Mouse (Mus musculus) Muller cell, postnatal 12 days (primary cell): Measurements from ENCODE around the gene Setdb1.
A peak's percentile ranks its signal among the peaks of the same experiment; 100 is the strongest.
"Not testable (repeated sequence)": the region's sequence is repeated elsewhere in the genome, so short reads cannot be mapped to it uniquely, and the experiment has no call there.

Experiments used
- DNase-seq: peaks from one replicate; pipeline ENCODE4 v3.0.0-alpha.2; 2015; ENCODE audit errors: inconsistent ontology term

Setdb1 gene

DNA sequence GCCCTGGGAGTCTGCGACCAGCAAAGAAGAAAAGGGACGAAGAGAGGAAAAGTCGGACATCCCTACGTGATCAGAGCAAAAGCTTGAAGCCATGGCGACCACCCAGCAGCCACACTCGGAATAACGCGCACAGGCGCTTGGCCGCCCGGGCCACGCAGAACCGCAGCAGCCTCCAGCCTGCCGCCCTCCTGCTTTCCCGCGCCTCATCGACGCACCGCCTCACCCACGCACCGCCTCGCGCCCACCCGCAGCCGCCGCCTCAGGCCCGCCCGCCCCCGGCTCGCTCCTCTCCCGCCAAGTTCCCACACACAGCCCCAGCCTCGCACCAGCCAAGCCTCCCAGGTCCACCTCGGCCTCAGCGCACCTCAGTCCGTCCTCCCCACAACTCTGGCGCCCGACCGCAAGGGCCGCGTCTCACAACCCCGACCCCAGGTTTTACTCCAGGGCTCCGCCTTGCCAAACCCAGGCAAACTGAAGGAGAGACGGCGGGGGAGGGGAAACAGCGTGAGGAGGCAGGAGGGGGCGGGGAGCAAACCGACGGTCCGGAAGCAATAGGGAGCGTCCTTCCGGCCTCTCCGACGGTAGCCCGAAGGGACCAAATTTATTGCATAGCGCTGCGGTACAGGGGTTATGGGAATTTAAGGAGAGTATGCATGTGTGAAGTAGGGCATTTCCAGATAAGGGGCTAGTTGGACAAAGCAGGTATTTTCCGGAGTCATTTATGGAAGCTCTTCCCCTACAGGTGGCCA, at the start of gene Setdb1:
Setdb1 (minus strand) TSS at position 502 of the 749 bp plus-strand sequence.
- peak; percentile 95 for DNase-seq

DNA sequence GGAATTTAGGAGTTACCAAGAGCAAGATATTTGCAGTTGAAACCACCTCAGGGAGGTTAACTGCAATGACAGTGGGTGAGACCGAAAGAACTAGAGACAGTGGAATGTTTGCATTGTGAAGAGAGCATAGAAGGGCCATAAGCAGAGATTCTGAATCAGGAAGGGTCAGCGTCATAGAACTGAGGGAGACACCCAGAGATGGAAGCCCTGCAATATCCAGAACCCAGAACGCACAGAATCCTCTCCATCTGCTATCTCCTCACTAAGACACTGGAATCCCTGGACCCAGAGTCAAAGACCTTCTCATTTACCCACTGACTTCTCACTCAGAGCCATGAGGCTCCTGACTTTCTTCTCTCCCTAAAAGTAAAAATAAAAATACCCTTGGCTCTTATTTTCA, 45.7 kb upstream of the Setdb1 start, which contains the start of gene 4930558C23Rik:
4930558C23Rik (minus strand) TSS at position 101 of the 400 bp plus-strand sequence.
- DNase-seq = no peak

DNA sequence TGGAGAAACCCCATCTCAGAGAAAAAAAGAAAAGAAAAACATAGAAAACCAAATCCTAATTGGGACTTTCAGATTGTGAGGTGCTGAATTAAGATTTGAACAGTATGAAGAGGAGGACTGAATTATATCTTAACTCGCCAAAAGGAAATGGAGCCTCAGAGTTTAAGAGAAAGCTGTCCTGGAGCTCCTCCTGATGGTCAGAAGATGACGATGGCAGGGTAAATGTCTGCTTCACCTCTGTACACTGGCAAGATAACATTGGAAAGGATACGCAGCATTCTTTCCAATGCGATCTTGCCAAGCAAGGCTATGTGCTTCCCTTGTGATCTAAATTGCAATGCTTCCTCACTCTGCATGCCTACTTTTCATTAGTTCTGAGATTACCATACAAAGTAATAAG, 37.4 kb upstream of the Setdb1 start:
- peak; percentile 2 for DNase-seq

DNA sequence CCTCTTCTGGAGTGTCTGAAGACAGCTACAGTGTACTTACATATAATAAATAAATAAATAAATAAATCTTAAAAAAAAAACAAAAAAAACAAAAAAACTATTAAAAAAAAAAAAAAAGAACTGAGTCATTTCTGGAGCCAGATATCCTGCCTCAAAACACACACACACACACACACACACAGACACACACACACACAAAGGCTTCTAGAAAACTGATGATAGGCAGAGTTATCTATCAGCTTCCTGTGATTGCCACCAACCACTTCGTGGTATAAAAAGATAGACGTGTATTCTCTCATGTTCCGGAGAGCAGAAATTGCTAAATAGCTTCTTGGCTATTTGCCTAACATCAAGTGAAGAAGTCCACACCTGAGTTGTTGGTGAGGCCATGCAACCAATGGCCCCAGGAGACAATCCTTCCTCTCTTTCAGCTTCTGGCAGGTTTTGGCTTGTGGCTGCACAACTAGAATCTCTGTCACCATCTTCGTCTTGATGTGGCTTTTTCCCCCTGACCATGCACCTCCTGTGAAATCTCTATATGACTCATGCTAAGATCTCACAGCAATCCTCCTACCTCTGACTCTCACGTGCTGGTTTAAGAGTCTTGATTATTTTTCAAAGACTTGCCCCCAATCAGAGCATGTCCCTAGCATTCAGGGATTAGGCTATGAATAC, 28.5 kb upstream of the Setdb1 start:
- no peak for DNase-seq

DNA sequence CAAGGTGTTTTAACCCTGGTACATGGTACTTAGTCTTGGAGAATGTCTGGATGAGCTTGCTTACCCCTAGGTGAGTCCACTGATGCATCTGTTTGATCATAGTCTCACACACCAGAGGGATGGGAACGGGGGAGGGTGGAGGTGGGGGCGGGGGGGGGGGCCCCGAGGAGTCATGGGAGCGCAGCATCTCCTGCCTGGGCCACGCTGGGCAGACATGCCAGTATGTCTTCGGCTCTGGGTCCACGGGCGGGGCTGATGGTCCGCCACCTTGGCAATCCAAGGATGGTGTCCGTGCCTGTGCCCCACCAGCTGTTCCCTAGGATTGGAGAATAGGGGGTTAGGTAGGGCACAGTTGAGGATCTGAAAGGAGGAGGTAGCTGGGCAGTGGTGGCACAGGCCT, 16.2 kb upstream of the Setdb1 start:
- DNase-seq = no peak

DNA sequence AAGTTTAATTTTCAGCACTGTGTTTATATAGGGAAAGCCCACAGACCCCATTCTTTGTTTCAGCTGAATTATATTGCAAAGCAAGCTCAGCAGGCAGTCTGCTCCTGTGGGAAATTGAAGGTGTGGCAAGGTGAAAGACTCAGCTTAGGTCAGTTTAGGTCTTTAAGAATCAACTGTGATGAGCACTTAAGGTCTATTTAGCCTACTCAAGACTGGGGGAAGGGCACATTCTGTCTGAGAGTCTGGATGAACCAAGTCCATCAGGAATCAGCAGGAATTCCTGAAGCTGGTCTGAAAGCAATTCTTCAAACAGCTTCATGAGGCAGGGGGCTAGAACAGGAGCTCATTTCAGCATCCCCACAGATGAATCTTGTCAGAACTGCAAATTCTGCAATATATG, 13.1 kb upstream of the Setdb1 start:
- DNase-seq = no peak

DNA sequence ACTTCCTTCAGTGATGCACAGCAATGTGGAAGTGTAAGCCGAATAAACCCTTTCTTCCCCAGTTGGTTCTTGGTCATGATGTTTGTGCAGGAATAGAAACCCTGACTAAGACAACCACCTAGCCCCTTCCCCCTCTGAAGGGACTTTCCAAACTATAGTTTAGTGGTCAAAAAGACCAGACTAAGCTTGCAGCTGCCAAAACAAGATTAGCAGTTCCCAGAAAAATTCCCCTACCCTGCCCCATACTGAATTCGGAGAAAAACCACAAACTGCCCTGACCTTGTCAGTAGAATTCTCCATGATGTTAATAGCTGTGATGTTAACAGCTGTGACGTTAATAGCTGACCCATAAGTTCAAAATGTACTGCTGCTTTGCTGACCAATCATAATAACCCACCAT, 3.3 kb upstream of the Setdb1 start:
- not testable (repeated sequence) for DNase-seq

DNA sequence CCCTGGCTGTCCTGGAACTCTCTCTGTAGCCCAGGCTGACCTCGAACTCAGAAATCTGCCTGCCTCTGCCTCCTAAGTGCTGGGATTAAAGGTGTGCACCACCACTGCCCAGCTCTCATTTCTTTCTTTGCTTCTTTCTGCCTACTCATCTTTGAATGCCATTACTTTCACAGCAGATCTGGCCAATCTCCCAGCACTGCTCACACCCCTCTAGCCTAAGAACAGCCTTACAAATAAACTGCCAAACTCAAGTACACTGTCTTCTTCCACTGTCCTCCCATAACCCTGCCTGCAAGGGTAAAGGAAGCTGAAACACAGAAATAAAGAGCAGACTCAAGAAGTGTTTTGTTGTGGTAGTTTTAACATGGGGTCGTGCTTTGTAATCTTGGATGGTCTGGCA, 744 bp upstream of the Setdb1 start:
- no peak for DNase-seq

DNA sequence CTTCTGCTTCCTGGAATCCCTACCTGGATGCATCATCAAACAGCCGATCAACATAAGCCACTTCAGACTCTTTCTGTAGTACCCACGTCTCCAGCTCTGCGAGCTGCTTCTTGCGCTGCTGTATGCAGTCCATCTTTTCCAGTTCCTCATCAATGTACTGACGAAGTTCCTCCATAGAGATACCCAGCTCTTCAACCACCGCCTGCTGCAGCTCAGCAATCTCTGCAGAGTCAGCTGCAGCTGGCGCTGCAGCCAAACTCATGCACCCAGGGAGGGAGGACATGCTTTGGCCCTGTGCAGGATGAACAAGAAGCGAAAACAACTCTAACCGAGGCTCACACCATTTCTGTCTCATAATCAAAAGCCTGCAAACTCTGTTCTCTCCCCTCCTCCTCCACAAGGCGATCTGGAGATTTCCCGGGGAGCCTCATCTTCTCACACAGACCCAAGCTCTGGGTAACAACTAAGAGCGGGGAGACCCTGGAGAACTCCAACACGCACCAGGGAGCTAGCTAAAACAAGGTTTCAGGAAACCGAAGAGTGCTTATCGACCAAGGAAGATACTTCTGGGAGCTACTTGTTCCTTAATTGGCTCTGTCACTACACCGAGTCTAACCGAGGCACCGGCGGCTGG, 974 bp downstream of the Setdb1 start:
- not testable (repeated sequence) for DNase-seq

DNA sequence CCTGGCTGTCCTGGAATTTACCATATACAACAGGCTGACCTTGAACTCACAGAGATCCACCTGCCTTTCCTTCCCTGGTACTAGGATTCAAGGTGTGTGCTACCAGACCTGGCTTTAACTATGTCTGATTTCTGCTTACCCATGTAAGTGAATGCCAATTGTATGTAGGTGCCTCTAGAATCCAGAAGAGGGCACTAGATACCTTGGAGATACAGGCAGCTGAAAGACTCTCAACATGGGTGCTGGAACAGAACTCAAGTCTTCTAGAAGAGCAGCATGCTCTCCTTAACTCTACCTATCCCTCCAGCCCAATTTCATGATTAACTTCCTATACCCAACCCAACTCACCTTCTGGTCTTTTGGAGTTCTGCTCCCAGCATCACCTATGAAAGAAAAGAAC, 7.5 kb downstream of the Setdb1 start:
- peak; percentile 20 for DNase-seq

DNA sequence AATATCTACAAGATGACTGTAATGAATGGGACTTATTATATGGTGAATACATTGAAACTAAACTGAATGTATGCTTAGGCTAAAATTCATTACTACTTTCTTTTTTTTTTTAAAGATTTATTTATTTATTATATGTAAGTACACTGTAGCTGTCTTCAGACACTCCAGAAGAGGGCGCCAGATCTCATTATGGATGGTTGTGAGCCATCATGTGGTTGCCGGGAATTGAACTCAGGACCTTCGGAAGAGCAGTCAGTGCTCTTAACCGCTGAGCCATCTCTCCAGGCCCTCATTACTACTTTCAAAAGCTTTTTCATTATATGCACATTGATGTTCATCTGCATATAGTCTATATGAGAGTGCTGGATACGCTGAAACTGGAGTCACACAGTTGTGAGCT, 8.7 kb downstream of the Setdb1 start:
- DNase-seq = not testable (repeated sequence)

DNA sequence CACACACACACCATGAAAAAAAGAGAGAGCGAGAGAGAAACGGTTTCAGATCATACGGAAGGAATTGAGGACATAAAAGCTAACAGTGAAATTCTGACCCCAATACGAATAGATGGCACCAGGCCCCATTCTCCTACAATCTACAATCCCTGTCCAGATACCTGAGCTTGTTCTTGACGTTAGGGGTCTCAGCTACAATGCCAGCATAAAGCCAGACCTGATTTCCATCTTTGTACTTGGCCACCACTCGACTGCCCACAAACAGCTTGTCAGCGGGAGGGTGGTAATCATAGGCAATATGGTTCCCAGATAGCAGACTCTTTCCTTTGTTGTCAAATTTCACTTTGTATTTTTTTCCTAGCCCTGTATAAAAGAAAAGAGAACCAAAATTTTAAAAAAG, 10.5 kb downstream of the Setdb1 start:
- DNase-seq = no peak

DNA sequence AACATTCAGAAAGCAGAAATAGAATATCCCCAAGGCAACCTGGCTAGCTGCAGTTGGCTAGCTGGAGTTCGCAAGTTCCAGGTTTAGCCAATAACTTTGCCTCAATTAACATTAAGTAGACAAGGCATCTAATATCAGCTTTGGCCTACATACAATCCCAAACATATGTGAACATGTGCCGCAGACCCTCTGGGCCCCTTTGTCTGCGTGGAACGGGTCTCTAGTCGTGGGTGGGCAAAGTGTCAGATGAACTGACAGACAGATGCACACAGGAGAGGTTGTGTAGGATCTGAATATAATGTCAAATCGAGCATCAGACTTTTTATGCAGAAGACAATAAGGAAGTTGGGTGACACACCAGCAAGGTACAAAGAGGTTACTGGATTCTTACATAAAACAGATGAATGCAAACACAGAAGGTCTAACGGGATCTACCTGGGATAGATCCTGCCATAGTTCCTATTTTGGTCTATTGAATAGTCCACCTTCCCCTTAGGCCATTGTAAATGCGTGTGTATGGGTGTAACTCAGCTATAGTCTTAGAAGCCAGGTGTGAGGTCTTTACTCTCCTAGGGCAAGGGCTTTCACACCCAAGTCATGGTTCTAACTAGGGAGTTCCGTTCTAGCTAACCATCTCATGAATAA, 13.5 kb downstream of the Setdb1 start:
- not testable (repeated sequence) for DNase-seq

DNA sequence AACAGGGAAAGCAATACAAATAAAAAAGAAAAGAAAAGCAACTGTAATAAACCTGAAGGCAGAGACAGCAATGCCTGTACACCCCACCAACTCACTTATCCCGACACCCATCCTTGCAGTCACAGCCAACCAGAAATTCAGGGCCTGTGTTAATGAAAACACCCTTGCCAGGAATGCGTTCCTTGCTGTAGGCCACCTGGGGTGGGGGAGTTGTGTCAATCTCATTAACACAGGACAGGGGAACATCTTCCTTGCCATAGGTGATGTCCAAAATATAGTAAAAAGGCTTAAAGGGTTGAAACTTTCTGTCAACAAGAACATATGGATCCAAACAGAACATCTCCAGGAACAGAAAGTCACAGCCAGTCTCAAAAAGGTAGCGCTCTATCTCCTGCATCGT, 18.8 kb downstream of the Setdb1 start:
- no peak for DNase-seq

DNA sequence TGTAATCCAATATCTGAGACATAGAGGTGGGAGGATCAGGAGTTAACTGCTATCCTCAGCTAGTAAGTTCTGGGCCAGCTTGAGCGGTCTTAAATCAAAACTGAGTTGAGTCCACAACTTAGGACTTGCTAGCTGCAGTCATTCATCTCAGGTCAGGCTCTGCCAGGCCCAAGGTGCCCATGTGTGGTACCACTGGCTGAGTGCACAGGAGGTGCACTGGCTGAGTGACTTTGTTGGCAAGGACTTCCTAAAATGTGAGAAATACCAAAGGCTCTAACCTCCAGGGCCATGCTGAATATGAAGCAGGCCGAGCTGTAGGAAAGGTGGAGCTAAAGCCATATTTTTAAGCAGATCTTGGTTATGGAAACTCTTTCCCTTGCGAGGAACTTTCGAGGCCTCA, 19.7 kb downstream of the Setdb1 start:
- no peak for DNase-seq

DNA sequence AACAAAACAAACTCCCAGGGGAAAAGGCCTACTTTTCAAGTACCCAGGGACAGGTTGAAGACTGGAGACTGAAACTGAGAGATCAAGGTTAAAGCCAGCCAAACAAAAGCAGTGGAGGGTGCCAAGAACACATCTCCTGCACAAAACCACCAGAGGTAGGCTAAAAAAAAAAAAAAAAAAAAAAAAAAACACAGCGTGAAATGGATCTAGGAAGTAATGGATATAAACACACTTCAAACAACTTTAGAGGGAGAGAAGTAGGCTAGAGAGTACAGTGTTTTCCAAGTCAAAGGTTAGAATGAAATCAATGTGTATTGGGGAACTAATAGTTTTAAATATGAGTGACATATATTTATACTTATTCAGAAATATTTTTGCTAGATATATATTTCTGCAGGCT, 25.5 kb downstream of the Setdb1 start:
- DNase-seq = no peak

DNA sequence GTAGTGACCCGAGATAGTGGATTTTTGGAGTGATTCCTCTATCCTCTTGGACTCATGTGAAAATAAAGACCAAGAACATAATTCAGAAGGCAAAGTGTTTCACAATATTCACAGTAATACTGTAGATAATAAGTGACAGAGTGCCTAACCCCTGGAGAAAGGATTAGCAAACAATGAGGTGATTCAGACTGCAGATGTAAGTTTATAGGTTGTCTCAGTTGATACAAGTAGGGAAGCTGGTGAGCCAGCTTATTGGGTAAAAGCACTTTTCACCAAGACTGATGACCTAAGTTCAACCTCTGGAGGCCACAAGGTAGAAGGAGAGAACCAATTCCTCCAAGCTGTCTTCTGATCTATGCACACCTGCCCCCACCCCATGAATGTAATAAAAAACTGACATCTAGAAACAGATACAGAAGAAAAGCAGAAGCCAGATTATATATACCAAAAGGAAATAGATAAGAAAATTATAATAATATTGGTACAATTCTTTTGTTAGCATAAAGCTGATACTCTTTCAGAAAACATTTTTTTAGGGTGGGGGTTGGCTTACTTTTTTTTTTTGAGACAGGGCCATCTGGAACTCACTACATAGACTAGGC, 28.1 kb downstream of the Setdb1 start:
- no peak for DNase-seq

DNA sequence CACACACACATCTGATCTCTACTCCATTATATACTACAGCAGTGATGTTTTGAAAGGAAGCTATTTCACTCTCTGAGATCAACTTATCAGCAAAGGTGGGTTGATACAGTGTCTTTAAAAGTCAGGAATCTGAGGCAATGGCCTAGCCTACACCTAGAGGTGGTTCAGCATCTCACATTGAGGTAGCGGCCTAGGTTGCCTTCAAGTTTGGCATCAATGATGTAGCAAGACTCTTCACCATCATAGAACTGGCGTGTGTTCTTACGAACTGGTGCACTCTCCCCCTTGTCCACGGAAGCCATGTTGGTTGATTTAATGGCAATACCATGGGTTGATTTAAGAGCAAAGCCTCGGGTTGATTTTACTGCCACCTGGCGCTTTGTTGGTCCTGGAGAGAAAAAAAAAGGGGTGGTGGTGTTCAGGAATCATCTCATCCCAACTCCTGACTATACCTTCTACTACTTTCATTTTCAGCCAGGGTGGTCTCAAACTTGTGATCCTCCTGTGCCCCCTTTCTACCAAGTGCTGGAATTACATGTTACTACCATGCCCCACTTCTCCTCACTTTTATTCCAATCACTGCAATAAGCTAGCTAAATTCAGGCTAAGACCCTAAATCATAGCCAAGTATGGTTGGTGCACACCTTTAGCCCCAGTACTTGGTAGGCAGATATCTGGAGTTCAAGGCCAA, 32.4 kb downstream of the Setdb1 start:
- no peak for DNase-seq

DNA sequence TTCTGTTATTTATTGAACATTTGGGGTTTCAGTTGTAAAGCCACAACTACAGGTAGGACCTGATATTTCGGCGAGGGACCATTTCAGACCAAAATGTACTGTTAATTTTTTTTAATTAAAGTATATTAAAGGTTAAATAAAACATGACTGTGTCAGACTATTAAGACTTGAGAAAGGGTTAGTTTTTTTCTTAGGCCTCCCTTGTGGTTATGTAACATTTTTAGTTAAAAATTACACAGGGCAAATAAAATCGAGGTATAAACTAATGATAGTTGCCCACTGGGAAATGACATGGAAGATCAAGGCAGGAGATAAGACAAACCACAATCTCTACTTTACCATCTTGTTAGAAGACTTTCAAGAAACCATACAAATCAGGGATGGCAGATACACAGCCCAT, 33.6 kb downstream of the Setdb1 start:
- no peak for DNase-seq

DNA sequence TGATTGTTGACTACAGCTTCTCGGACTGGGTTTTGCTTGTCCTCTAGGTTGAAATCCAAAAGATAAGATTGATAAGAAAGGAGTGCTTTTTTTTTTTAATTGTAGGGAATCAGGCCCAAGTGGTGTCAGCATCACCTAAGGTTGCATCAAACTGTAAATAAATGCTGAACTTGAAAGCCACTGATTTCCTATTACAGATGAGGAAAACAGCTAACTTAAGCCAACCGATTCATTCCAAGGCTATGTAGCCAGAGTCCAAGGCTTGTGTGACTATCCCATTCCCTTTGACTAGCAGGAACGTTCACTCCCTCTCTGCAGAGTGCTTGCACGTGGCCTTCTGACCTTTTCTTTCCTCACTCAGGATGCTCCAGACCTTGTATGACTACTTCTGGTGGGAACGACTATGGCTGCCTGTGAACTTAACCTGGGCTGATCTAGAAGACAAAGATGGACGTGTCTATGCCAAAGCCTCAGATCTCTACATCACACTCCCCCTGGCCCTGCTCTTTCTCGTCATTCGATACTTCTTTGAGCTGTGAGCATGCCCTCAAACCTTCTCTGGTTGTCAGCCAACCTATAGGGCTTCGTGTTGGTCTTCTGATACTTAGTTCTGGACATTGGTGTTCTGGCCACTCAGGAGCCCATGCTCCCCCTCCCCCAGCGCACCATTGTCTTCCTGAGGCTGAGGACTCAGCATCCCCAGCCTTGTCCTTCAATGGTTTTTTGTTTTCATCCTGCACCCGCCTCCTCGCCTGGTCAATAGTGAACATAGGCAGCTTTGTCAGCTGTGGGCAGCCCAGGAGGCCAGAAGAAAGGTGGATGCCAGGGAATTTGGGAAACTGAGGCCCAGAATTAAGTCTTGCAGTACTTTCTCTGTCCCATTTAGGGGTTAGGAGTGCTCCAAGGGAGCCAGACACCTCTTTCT, 37.0 kb downstream of the Setdb1 start:
- DNase-seq = no peak
